Mouse (Mus musculus) T-helper 2 cell (primary cell): ENCODE measurements around the gene Ston2.

Experiments used
- in situ Hi-C: fragments of 300-600 bp; cut with MboI, MseI; formaldehyde crosslinking; loops from one replicate; pipeline ENCODE4 v1.15.1; 2025; ENCODE audit warnings: high pct_unique_total_duplicates

The Ston2 gene

DNA sequence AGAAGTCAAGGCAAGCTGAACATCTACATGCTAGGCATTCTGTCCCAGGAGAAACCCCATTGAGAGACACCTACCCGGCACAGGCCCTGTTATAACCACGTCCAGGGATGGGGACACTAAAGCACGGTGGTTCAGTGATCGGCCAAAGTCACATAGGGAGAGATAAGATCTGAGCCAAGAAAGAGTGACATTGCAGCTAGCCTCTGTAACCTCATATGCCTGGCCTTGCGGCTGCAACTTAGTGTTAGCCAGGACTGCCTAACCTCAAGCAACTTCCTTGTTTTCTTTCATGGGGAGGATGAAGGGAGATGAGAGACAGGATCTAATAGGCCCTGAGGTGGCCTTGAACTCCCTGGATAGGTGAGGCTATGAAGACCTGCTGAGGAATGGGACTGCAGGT lies 122.8 kb downstream of the Ston2 start:
- in situ Hi-C loops: no loop called here

DNA sequence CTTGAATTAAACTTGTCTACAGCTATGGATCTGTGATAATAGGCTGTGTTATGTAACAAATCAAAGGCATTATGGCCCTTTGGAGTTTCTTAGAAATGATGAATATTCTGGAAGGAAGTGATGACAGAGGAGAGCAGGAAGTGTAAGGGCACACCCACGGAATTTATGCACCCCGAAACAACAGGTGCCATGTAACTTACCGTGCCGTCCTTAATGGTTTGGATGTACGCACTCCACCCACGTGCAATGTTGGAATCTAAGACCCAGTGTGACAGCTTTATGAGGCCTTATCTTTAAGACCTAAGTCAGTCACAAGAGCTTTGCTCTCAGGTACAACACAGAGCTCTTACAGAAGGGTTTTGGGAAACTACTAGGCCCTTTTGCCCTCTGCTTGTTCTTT lies 124.9 kb downstream of the Ston2 start:
- in situ Hi-C loops: no loop called here

GRCm38 (mm10) chr12:91662844-91663243 lies 125.3 kb downstream of the Ston2 start:
- in situ Hi-C loops: no loop called here

DNA sequence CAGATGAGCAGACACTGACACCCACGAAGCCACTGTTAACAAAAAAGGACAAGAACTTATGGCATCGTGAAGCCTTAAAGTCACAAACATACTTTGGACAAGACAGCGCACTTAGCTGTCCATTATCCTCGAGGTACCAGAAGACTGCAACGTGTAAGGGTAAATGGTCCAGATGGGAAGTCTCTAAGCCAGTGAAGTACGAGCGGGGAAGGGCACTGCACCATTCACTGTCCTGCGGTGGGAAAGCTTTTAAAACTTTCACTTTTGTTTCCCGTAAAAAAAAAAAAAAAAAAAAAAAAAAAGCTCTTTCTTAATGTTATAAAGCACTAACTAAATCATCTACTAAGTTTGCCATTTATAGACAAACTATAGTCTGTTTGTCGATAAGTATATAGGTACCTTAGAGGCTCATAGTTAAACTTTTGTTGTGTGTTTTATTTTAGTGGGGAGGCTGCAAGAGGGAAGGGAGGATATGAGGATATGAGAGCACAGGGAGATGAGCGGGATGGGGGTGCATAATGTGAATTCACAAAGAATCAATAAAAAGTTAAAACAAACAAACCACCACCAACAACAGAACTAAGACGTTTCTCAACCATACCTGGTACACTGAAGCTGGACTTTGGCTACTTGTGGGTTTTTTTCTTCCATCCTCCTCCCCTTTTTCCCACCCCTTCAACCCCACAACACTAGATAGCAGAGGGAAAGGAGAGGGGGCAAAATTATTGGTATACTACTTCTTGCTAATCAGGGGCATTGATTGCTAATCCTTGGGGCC lies 127.4 kb downstream of the Ston2 start:
- in situ Hi-C loops: no loop called here

DNA sequence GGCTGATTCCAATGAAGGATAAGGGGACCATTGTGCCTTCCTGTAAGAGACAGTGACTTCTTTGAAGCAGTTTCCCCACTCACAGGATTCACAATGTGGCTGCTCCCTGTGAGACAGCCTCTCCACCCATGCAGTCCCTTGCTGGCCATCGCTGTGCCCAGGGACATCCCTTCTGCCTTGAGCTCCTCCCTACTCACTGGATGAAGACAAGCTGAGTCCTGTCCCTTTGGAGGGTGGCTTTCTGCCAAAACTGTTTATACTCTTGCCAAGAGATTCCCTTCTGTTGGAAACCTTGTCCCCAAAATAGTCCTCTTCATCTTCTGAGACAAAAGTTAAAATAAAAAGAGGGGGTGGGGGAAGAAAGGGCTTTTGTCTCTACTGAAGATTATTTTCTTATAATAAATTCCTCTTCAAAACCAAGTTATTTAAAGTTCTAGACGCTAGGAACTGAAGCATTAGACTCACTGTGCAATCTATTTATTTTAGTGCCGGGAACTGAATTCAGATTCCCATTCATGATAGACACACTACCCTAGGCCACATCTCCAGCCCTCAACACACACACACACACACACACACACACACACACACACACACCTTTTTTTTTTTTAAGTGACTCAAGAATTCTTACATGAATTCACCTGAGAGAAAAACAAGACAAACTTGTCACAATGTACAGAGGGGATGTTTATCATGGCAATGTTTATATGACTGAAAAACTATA lies 133.6 kb downstream of the Ston2 start:
- in situ Hi-C loops: no loop called here

GRCm38 (mm10) chr12:91648426-91648825 lies 139.8 kb downstream of the Ston2 start:
- in situ Hi-C loops: no loop called here

GRCm38 (mm10) chr12:91645361-91646123 lies 142.6 kb downstream of the Ston2 start:
- in situ Hi-C loops: no loop called here

DNA sequence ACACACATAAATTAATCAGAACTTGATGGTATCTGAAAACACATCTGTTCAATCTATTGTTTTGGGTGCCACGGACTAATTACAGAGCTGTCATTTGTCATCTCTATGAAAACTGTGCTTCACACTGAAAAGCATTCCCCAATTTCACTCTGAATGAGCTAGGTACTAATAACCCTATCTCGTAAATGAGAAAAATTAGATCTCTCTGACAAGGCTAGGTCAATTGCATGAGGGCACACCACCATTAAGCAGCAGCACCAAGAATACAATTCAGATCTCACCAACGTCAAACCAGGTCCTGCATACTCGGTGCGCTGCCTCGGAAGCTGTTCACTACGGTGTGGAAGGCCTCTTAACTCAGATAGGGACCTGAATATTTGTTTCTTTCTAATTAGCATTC lies 145.0 kb downstream of the Ston2 start:
- in situ Hi-C loops: loop anchor here (5.0 kb wide), 1 partner anchor 144 kb away; the partner anchor contains the start of gene Ston2

GRCm38 (mm10) chr12:91642426-91643093 lies 145.6 kb downstream of the Ston2 start:
- in situ Hi-C loops: loop anchor here (5.0 kb wide), 1 partner anchor 145 kb away; the partner anchor contains the start of gene Ston2

GRCm38 (mm10) chr12:91641631-91642141 lies 146.5 kb downstream of the Ston2 start:
- in situ Hi-C loops: loop anchor here (5.0 kb wide), 1 partner anchor 146 kb away; the partner anchor contains the start of gene Ston2

- in situ Hi-C loops: loop anchor here (5.0 kb wide), 1 partner anchor 146 kb away; the partner anchor contains the start of gene Ston2
Measured at GRCm38 (mm10) chr12:91641133-91641532, 147.1 kb downstream of the Ston2 start.

GRCm38 (mm10) chr12:91640712-91641111 lies 147.5 kb downstream of the Ston2 start:
- in situ Hi-C loops: loop anchor here (5.0 kb wide), 1 partner anchor 147 kb away; the partner anchor contains the start of gene Ston2

DNA sequence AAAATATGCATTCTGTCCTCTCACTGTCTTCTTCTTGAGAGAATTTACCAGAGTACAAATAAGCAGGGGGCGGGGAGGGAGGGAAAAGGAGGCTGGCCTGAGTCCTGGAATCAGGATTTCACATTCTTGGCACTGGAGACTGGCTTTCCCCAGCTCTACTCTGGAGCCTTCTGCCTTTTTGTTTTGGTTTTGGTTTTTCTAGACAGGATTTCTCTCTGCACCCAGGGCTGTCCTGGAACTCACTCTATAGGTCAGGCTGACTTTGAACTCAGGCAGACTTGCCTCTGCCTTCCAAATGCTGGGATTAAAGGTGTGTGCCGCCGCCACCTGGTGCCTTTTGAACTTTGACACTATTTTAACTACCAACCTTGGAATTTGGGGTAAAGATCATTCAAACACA lies 149.8 kb downstream of the Ston2 start:
- in situ Hi-C loops: no loop called here

DNA sequence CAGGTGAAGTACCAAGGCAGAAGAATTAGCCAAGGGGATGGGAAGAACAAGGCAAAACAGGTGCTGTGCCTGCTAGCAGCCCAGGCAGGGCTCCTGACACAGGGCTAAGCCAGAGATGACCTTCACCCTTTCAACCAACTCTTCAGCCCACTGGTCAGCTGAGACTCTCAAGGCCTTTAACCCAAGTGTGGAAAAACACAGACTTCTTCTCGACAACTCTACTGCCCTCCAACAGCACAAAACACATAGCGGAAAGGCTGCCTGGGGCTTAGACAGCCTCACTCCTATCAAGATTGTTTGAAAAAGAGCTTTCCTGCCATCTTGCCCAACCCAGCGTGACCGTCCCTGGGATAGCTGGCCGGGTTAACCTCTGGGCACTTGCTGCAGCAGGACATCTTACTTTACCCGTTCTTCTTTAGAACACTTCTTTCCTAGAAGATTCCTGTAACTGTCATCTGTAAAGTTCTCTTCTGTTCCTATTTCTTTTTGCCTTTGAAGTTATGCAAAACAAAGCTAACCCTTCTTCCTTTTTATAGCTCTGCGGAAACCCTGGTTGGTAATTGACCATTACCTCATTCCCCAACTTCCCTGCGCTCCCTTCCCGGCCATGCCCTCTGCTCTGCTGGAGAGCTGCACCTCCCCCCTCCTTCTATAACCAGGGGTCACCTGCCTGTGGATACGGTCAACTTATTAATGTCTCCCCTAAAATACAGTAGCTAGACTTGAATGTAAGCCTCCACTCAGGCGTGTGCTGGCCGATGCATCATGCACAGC lies 150.9 kb downstream of the Ston2 start:
- in situ Hi-C loops: no loop called here

- in situ Hi-C loops: no loop called here
Measured at GRCm38 (mm10) chr12:91626482-91626881, 161.7 kb downstream of the Ston2 start.

GRCm38 (mm10) chr12:91625013-91625412 lies 163.2 kb downstream of the Ston2 start:
- in situ Hi-C loops: no loop called here

GRCm38 (mm10) chr12:91609425-91609824 lies 178.8 kb downstream of the Ston2 start:
- in situ Hi-C loops: no loop called here

DNA sequence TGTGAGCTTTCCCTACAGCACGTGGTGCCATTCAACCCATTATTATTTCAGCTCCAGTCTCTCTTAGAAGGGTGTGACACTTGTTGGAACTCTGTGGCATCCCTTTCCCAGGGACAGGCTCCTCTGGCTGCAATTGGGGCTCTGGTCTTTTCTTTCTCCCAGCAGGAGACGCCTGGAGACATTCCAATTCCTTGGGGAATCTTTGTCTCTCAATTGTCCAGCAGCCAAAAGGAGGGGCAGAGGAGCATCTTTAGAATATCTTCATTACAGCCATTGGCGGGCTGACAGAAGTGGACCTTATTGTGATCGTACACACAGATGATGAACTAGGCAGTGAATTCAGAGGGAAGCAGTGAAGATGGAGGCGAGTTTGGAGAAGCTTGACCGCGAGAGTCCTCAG lies 180.5 kb downstream of the Ston2 start:
- in situ Hi-C loops: no loop called here

- in situ Hi-C loops: no loop called here
Measured at GRCm38 (mm10) chr12:91606651-91607050, 181.5 kb downstream of the Ston2 start.

GRCm38 (mm10) chr12:91604600-91604999 lies 183.6 kb downstream of the Ston2 start:
- in situ Hi-C loops: no loop called here
